Mouse (Mus musculus) neural tube, embryonic 10.5 days (tissue): ENCODE measurements around the gene Dync2li1.

Source experiments
- DNase-seq: peaks from one replicate; pipeline ENCODE4 v3.0.0-alpha.2; 2017; ENCODE audit warnings: low spot score; ENCODE audit errors: extremely low spot score

The Dync2li1 gene

GRCm38 (mm10) chr17:84608606-84609005 lies 17.7 kb upstream of the Dync2li1 start:
- DNase-seq = no peak

- DNase-seq = no peak
Measured at GRCm38 (mm10) chr17:84611500-84611899, 14.8 kb upstream of the Dync2li1 start.

GRCm38 (mm10) chr17:84611971-84612370 lies 14.3 kb upstream of the Dync2li1 start:
- no peak for DNase-seq

GRCm38 (mm10) chr17:84615811-84616210 lies 10.5 kb upstream of the Dync2li1 start:
- no peak for DNase-seq

GRCm38 (mm10) chr17:84616526-84617074 lies 9.7 kb upstream of the Dync2li1 start:
- DNase-seq = no peak

- no peak for DNase-seq
Measured at GRCm38 (mm10) chr17:84617953-84618352, 8.3 kb upstream of the Dync2li1 start.

GRCm38 (mm10) chr17:84619112-84619511 lies 7.2 kb upstream of the Dync2li1 start:
- no peak for DNase-seq

- no peak for DNase-seq
Measured at GRCm38 (mm10) chr17:84620076-84620475, 6.2 kb upstream of the Dync2li1 start.

GRCm38 (mm10) chr17:84620610-84621009 lies 5.7 kb upstream of the Dync2li1 start:
- no peak for DNase-seq

- no peak for DNase-seq
Measured at GRCm38 (mm10) chr17:84621209-84621608, 5.1 kb upstream of the Dync2li1 start.

GRCm38 (mm10) chr17:84622028-84622427 lies 4.3 kb upstream of the Dync2li1 start:
- no peak for DNase-seq

GRCm38 (mm10) chr17:84622873-84623272 lies 3.4 kb upstream of the Dync2li1 start:
- DNase-seq = no peak

- DNase-seq = peak; percentile 40
Measured at GRCm38 (mm10) chr17:84626857-84627305, 585 bp downstream of the Dync2li1 start.

GRCm38 (mm10) chr17:84627721-84628120 lies 1.4 kb downstream of the Dync2li1 start:
- DNase-seq = no peak

GRCm38 (mm10) chr17:84628611-84629010 lies 2.3 kb downstream of the Dync2li1 start:
- DNase-seq = no peak

GRCm38 (mm10) chr17:84631836-84632235 lies 5.5 kb downstream of the Dync2li1 start:
- no peak for DNase-seq

- DNase-seq = no peak
Measured at GRCm38 (mm10) chr17:84633443-84633842, 7.1 kb downstream of the Dync2li1 start.

GRCm38 (mm10) chr17:84636328-84636727 lies 10.0 kb downstream of the Dync2li1 start:
- no peak for DNase-seq

- no peak for DNase-seq
Measured at GRCm38 (mm10) chr17:84637971-84638370, 11.7 kb downstream of the Dync2li1 start.

- DNase-seq = no peak
Measured at GRCm38 (mm10) chr17:84639796-84640378, 13.6 kb downstream of the Dync2li1 start.

GRCm38 (mm10) chr17:84641893-84642292 lies 15.6 kb downstream of the Dync2li1 start:
- peak; percentile 60 for DNase-seq

GRCm38 (mm10) chr17:84642324-84642723 lies 16.0 kb downstream of the Dync2li1 start:
- DNase-seq = no peak

GRCm38 (mm10) chr17:84644292-84645050 lies 18.2 kb downstream of the Dync2li1 start:
- no peak for DNase-seq
